Mouse (Mus musculus) Patski (cell line): ENCODE measurements around the gene Olfr1195. TPM values are rescaled to one million over a fixed set of nuclear protein-coding genes. Genes with fewer than 3 reads are reported as not detected.
"Not testable (repeated sequence)": the region's sequence is repeated elsewhere in the genome, so short reads cannot be mapped to it uniquely, and the experiment has no call there.

Experiments
- ATAC-seq: fragments of 100-300 bp; one replicate; pipeline ENCODE4 v1.8.0; 2021
- CTCF ChIA-PET: fragments of 350-600 bp; sonication (Branson Sonifier 250); formaldehyde crosslinking; loops from one replicate; lab custom pipeline; 2022; ENCODE audit warnings: inconsistent platforms; lab: Charles Lee
- POLR2A ChIA-PET: fragments of 350-600 bp; sonication (Branson Sonifier 250); formaldehyde crosslinking; loops from one replicate; lab custom pipeline; 2022; ENCODE audit warnings: antibody characterized with exemption, inconsistent platforms; lab: Charles Lee
- DNase-seq: peaks from one replicate; pipeline ENCODE4 v3.0.0-alpha.2; 2011; ENCODE audit warnings: low read depth, low spot score
- H3K27me3 ChIP-seq: fragments of 371-371 bp; one replicate; pipeline ENCODE4 v1.5.1; 2021
- CTCF ChIP-seq: fragments of 100-300 bp; IDR thresholded peaks from one replicate; pipeline ENCODE4 v1.5.1; 2021
- in situ Hi-C: fragments of 300-500 bp; cut with MboI; formaldehyde crosslinking; loops from 3 replicates; pipeline ENCODE4 v1.11.1; 2018; ENCODE audit warnings: low pct_unique_long_range_greater_than_20kb, mixed read lengths
- polyA plus RNA-seq: library from polyadenylated mRNA; unstranded; gene quantifications from one replicate; pipeline ENCODE4 v1.2.3, GENCODE M21; 2021

Olfr1195 gene
- polyA plus RNA-seq = not detected

DNA sequence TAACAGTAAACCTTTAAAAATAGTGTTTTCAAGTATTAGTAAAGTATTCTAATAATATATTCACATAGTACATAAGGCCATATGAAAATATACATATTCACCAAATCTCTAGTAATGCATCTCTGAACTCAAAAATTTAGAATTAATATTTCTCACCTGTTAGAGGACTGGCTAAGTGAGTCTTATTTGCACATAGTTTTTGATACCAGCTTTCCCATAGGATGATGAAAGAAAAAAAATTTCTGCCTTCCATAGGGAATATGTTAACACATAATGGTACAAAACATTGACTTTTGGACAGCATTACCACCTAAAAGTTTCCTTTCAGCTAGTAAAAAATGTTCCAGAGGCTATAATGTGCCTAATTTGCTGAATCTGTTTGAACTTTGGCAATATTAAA, at the start of gene Olfr1195:
Gene Olfr1195 (minus strand): TSS at position 101 of the 400 bp plus-strand sequence.
- no peaks in the 10 kb centered on the region for H3K27me3 ChIP-seq
- POLR2A ChIA-PET = no interaction called here
- CTCF ChIA-PET = no interaction called here
- DNase-seq = no peak
- in situ Hi-C loops = no loop called here
- no peak for ATAC-seq
- TF ChIP-seq CTCF = no peak

DNA sequence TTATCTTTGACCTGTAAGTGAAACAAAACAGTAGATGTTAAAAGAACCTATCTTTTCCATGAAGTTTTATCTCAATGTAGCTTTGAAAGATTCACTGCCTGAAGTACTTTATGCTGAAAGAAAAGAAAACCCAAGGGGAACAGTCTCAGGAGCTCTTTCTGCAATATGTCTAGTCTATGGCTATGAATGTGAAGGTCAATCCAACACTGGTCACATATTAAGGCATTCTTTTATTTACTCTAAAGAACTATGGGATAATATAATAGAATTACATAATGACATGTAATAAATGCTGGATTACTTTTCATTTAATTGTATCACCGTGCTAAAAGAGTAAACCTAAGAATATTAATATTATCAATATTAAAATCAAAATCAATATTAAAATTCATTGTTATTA, 43.3 kb upstream of the Olfr1195 start, which contains the start of gene Olfr1197:
Gene Olfr1197 (minus strand): TSS at position 101 of the 400 bp plus-strand sequence.
- in situ Hi-C loops = no loop called here
- CTCF ChIA-PET = no interaction called here
- no peak for ATAC-seq
- H3K27me3 ChIP-seq = no peaks in the 10 kb centered on the region
- TF ChIP-seq CTCF = no peak
- POLR2A ChIA-PET = no interaction called here
- no peak for DNase-seq

DNA sequence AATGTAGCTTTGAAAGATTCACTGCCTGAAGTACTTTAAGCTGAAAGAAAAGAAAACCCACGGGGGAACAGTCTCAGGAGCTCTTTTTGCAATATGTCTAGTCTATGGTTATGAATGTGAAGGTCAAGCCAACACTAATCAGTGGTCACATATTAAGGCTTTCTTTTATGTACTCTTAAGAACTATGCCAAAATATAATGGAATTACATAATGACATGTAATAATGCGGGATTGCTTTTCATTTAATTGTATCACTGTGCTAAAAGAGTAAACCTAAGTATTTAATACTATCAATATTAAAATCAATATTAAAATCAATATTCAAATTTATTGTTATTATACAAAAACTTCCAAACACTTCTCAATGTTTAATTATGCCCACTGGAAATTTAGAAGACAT, 15.5 kb upstream of the Olfr1195 start, which contains the start of gene Olfr1196:
Gene Olfr1196 (minus strand): TSS at position 101 of the 400 bp plus-strand sequence.
- TF ChIP-seq CTCF = no peak
- in situ Hi-C loops = no loop called here
- ChIA-PET POLR2A (no interaction called here), CTCF (no interaction called here)
- ATAC-seq (no peak), DNase-seq (no peak)
- H3K27me3 ChIP-seq = no peaks in the 10 kb centered on the region

DNA sequence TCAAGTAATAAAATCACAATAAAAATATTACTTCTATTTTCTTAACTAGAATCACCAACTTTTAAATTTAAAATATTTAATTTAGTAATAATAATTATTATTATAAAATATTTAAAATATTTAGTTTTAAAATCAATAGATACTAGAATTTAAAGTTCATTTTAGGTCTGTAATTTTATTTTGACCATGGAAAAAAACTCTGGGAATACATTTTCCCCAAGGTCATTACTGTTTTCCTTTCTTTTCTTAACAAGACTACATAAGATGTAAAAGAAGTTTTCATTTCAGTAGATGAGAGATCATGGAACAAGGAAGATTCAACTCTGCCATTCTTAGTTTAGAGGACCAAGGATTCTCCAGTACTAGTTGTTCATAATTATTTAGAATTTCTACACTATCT, 13.7 kb downstream of the Olfr1195 start, which contains the start of gene Olfr1193:
Gene Olfr1193 (plus strand): TSS at position 301 of the 400 bp plus-strand sequence.
- in situ Hi-C loops = not testable (repeated sequence)

DNA sequence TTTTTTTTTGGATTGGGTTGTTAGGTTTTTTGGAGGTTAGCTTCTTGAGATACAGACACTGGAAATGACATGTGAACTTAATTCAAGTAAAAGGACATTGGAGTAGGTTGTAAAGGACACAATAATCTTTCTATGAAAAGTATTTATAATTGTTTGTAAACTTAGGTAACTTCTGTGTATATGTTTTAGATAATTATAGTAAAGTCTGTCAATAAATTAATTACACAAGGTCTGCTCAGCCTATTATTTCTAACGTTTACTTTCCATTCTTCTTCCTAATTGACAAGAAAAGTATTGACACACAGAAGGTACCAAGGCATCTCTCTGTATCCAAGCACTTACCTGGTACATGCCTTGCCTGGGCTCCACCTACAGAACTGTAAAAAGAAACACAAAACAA, 40.8 kb downstream of the Olfr1195 start, which contains the start of gene Olfr1192-ps1:
Gene Olfr1192-ps1 (plus strand): TSS at position 301 of the 400 bp plus-strand sequence.
- ChIA-PET CTCF (no interaction called here), POLR2A (no interaction called here)
- in situ Hi-C loops = no loop called here
- no peak for TF ChIP-seq CTCF
- ATAC-seq (no peak), DNase-seq (no peak)
- no peaks in the 10 kb centered on the region for H3K27me3 ChIP-seq

More for the DNA sequence above, 13.7 kb downstream of the Olfr1195 start, which contains the start of gene Olfr1193:
- CTCF ChIA-PET, ATAC-seq, DNase-seq, POLR2A ChIA-PET, H3K27me3 ChIP-seq: not testable (repeated sequence)

DNA sequence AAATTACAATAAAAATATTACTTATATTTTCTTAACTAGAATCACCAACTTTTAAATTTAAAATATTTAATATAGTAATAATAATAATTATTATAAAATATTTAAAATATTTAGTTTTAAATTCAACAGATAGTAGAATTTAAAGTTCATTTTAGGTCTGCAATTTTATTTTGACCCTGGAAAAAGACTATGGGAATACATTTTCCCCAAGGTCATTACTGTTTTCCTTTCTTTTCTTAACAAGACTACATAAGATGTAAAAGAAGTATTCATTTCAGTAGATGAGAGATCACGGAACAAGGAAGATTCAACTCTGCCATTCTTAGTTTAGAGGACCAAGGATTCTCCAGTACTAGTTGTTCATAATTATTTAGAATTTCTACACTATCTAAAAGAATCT, 48.7 kb downstream of the Olfr1195 start, which contains the start of gene Olfr1191-ps1:
Gene Olfr1191-ps1 (plus strand): TSS at position 301 of the 400 bp plus-strand sequence.
- CTCF ChIA-PET, DNase-seq, H3K27me3 ChIP-seq, ATAC-seq, in situ Hi-C loops, POLR2A ChIA-PET: not testable (repeated sequence)

Other genes starting within 250 kb of the Olfr1195 start
- gene Gm13757, start 240.1 kb downstream of the Olfr1195 start, polyA plus RNA-seq = not detected
- gene Olfr1183, start 234.3 kb downstream of the Olfr1195 start, polyA plus RNA-seq = not detected
- not detected for gene Olfr1184, start 205.6 kb downstream of the Olfr1195 start, polyA plus RNA-seq
- not detected for gene Olfr1185-ps1, start 195.9 kb downstream of the Olfr1195 start, polyA plus RNA-seq
- gene Olfr1186, start 170.6 kb downstream of the Olfr1195 start, polyA plus RNA-seq = not detected
- not detected for gene Olfr1188, start 132.3 kb downstream of the Olfr1195 start, polyA plus RNA-seq
- gene Olfr1189, start 102.7 kb downstream of the Olfr1195 start, polyA plus RNA-seq = not detected
- not detected for gene Olfr1191-ps1, start 48.6 kb downstream of the Olfr1195 start, polyA plus RNA-seq
- not detected for gene Olfr1192-ps1, start 40.7 kb downstream of the Olfr1195 start, polyA plus RNA-seq
- not detected for gene Olfr1193, start 13.6 kb downstream of the Olfr1195 start, polyA plus RNA-seq
- gene Olfr1196, start 15.4 kb upstream of the Olfr1195 start, polyA plus RNA-seq = not detected
- not detected for gene Olfr1197, start 43.2 kb upstream of the Olfr1195 start, polyA plus RNA-seq
- not detected for gene Olfr1198, start 62.2 kb upstream of the Olfr1195 start, polyA plus RNA-seq
- not detected for gene Olfr1199, start 71.3 kb upstream of the Olfr1195 start, polyA plus RNA-seq
- gene Olfr1200, start 81.3 kb upstream of the Olfr1195 start, polyA plus RNA-seq = not detected
- not detected for gene Olfr1201, start 103.8 kb upstream of the Olfr1195 start, polyA plus RNA-seq
- not detected for gene Olfr1202, start 125.3 kb upstream of the Olfr1195 start, polyA plus RNA-seq
- not detected for gene Olfr1205, start 140.6 kb upstream of the Olfr1195 start, polyA plus RNA-seq
- gene Olfr1204, start 160.1 kb upstream of the Olfr1195 start, polyA plus RNA-seq = not detected
- not detected for gene Olfr1206, start 174.0 kb upstream of the Olfr1195 start, polyA plus RNA-seq
- gene Olfr1208, start 213.1 kb upstream of the Olfr1195 start, polyA plus RNA-seq = not detected
- gene Olfr1209, start 226.0 kb upstream of the Olfr1195 start, polyA plus RNA-seq = not detected
- gene Olfr1211, start 248.9 kb upstream of the Olfr1195 start, polyA plus RNA-seq = not detected